Mouse (Mus musculus) hindbrain, embryonic 12.5 days (tissue): ENCODE results near the gene Msi2. TPM values are rescaled to one million over a fixed set of nuclear protein-coding genes. Genes with fewer than 3 reads are reported as not detected.

ENCODE experiments used
- ATAC-seq: fragments of 200-750 bp; cut with Nextera tagmentation; 2 replicates; pipeline ENCODE4 v1.8.0; 2017; ENCODE audit warnings: moderate TSS enrichment; ENCODE audit not compliant: low FRiP score
- H3K27ac ChIP-seq: fragments of 300-500 bp; sonication (generic); 2 replicates; pipeline ENCODE4 v1.5.1; 2016; ENCODE audit warnings: mild to moderate bottlenecking
- H3K27me3 ChIP-seq: fragments of 300-500 bp; sonication (generic); 2 replicates; pipeline ENCODE4 v1.6.1; 2016; ENCODE audit warnings: mild to moderate bottlenecking
- H3K36me3 ChIP-seq: fragments of 300-500 bp; sonication (generic); 2 replicates; pipeline ENCODE4 v1.6.1; 2016; ENCODE audit warnings: mild to moderate bottlenecking
- H3K4me1 ChIP-seq: fragments of 300-500 bp; sonication (generic); 2 replicates; pipeline ENCODE4 v1.6.1; 2016
- H3K4me2 ChIP-seq: fragments of 300-500 bp; sonication (generic); replicated peaks from 2 replicates; pipeline ENCODE4 v1.6.1; 2016; ENCODE audit warnings: mild to moderate bottlenecking
- H3K4me3 ChIP-seq: fragments of 300-500 bp; sonication (generic); 2 replicates; pipeline ENCODE4 v1.5.1; 2016; ENCODE audit warnings: mild to moderate bottlenecking
- H3K9ac ChIP-seq: fragments of 300-500 bp; sonication (generic); 2 replicates; pipeline ENCODE4 v1.6.1; 2016; ENCODE audit warnings: mild to moderate bottlenecking, moderate library complexity
- H3K9me3 ChIP-seq: fragments of 300-500 bp; sonication (generic); replicated peaks from 2 replicates; pipeline ENCODE4 v1.6.1; 2016; ENCODE audit warnings: mild to moderate bottlenecking
- WGBS: fragments of 180-500 bp; shearing (Covaris S2); methylation state at CpG from one replicate; pipeline ENCODE4 v1.1.7; 2016; 5-methylcytosine and 5-hydroxymethylcytosine counted together
- polyA plus RNA-seq: library from polyadenylated mRNA; unstranded; fragments of >200 nt; fragmentation: Nextera tagmentation; extraction: Ambion mirVana; gene quantifications from 2 replicates; pipeline ENCODE4 v1.2.1, GENCODE M21; 2016

Gene Msi2
- polyA plus RNA-seq: 34.8 and 35.9 TPM in 2 replicates

GRCm38 (mm10) chr11:88718050-88718765, at the start of gene Msi2:
Gene Msi2, minus strand, starts transcription at chr11:88718513.
- WGBS: 1% methylated on average over 22 of the region's 84 CpGs
- Histone ChIP-seq H3K27ac (peak within 1 kb of the TSS; percentile 93), H3K4me3 (peak within 1 kb of the TSS; percentile 94), H3K4me2 (peak within 1 kb of the TSS; percentile 76), H3K9me3 (no peaks in the 10 kb centered on the region), H3K27me3 (no peaks in the 10 kb centered on the region), H3K36me3 (no peaks in the 10 kb centered on the region), H3K9ac (peak within 1 kb of the TSS; percentile 99), H3K4me1 (peaks cover 53% of the 10 kb centered on the region)
- peak; percentile 80 for ATAC-seq

GRCm38 (mm10) chr11:88765635-88766034, 47.3 kb upstream of the Msi2 start:
- 0 out of 2 replicates have a peak overlapping the region, but pooled peaks have one; percentile 36 for H3K27ac ChIP-seq
- no peaks in the 10 kb centered on the region for H3K27me3 ChIP-seq
- H3K4me1 ChIP-seq: peaks cover 6% of the 10 kb centered on the region; the same call in 1 of the 2 replicates
- no peak overlapping the region for H3K4me3 ChIP-seq
- no peak overlapping the region for H3K4me2 ChIP-seq
- H3K9ac ChIP-seq: no peak overlapping the region
- 65% methylated on average over 7 of the region's 7 CpGs for WGBS
- no peaks in the 10 kb centered on the region for H3K36me3 ChIP-seq
- no peak for ATAC-seq
- no peaks in the 10 kb centered on the region for H3K9me3 ChIP-seq

DNA sequence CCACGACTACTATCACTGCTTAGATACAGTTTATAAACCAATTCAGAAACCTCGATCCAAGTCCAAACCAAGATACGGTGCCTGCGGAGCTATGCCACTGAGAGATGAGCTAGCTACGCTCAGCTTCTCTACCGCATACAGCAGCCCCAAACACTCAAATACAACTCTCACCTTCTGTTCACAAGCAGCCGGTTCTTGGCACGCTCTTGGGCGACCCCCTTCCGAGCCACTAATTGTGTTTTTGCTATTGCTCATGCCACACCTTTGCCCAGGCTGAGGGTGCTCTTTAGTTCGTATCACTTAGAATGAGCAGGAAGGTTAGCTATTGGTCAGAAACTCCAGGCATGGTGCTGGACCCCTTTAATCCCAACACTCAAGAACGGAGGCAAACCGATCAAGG, 45.1 kb upstream of the Msi2 start:
- H3K4me3 ChIP-seq: no peak overlapping the region
- H3K9me3 ChIP-seq: no peaks in the 10 kb centered on the region
- no peak overlapping the region for H3K9ac ChIP-seq
- H3K36me3 ChIP-seq: no peaks in the 10 kb centered on the region
- H3K4me1 ChIP-seq: peaks cover 2% of the 10 kb centered on the region; the same call in 1 of the 2 replicates
- 90% methylated on average over 13 of the region's 13 CpGs for WGBS
- no peak for ATAC-seq
- no peaks in the 10 kb centered on the region for H3K27me3 ChIP-seq
- no peak overlapping the region for H3K27ac ChIP-seq
- no peak overlapping the region for H3K4me2 ChIP-seq

- WGBS: 90% methylated on average over 8 of the region's 8 CpGs
- Histone ChIP-seq H3K27me3 (no peaks in the 10 kb centered on the region), H3K4me3 (no peak overlapping the region), H3K4me1 (no peaks in the 10 kb centered on the region), H3K9ac (no peak overlapping the region), H3K36me3 (no peaks in the 10 kb centered on the region), H3K27ac (no peak overlapping the region), H3K4me2 (no peak overlapping the region), H3K9me3 (no peaks in the 10 kb centered on the region)
- ATAC-seq: no peak
Measured at GRCm38 (mm10) chr11:88759501-88759900, 41.2 kb upstream of the Msi2 start.

DNA sequence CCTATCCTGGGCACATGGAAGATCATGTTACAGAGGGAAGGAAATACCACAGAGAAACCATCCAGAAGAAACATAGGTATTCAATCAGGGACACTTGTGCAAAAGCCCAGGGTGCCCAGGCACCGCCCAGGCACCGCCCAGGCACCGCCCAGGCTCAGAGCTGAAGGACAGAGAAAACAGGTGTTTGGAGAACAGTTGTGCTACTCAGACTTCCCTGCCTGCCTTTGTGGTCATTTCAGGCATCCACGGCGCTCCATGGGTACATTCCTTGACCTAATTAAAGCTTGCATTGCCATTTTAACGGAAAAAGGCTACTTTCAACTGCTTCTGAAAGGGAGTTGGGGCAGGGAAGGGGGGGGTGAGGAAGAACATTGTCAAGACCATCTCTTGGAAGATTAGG, 40.1 kb upstream of the Msi2 start:
- 48% methylated on average over 6 of the region's 6 CpGs for WGBS
- ATAC-seq: no peak
- Histone ChIP-seq H3K27me3 (no peaks in the 10 kb centered on the region), H3K4me1 (no peaks in the 10 kb centered on the region), H3K4me3 (no peak overlapping the region), H3K36me3 (no peaks in the 10 kb centered on the region), H3K4me2 (no peak overlapping the region), H3K27ac (no peak overlapping the region), H3K9me3 (no peaks in the 10 kb centered on the region), H3K9ac (no peak overlapping the region)

GRCm38 (mm10) chr11:88745306-88745705, 27.0 kb upstream of the Msi2 start:
- no peak overlapping the region for H3K27ac ChIP-seq
- ATAC-seq: no peak
- H3K9me3 ChIP-seq: no peaks in the 10 kb centered on the region
- H3K4me2 ChIP-seq: no peak overlapping the region
- no peaks in the 10 kb centered on the region for H3K36me3 ChIP-seq
- H3K27me3 ChIP-seq: no peaks in the 10 kb centered on the region
- no peaks in the 10 kb centered on the region for H3K4me1 ChIP-seq
- H3K4me3 ChIP-seq: no peak overlapping the region
- H3K9ac ChIP-seq: no peak overlapping the region
- WGBS: 85% methylated on average over 12 of the region's 12 CpGs

DNA sequence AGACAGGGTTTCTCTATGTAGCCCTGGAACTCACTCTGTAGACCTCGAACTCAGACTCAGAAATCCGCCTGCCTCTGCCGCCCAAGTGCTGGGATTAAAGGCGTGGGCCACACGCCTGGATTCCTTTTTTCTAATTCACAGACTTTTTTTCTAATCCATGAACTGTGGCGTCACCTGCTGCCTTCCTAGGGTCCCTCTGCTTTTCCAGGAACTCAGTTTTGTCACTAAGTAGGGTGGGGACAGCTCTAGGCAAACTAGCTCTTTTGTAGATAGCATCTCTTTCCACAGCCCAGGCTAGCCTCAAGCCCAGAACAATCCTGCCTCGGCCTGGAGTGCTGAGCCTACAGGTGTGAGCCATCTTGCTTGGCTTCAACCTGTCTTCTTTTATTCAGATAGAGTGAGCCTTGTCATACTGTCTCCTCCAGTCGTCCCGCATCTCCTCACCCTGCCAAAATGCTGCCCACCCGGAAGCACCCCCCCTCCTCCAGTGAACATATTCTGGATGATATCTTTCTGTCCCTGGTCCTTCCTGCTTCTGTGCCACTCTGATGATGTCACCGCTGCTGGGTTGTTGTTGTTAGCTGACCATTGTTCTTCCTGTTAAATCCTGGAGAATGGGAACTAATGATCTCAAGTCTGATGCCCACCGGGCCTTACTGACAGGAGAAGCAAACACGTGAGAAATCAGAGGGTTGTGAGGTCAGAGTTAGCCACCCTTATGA, 21.4 kb upstream of the Msi2 start:
- no peaks in the 10 kb centered on the region for H3K27me3 ChIP-seq
- no peak overlapping the region for H3K4me2 ChIP-seq
- no peak overlapping the region for H3K4me3 ChIP-seq
- no peaks in the 10 kb centered on the region for H3K36me3 ChIP-seq
- WGBS: 87% methylated on average over 13 of the region's 13 CpGs
- no peaks in the 10 kb centered on the region for H3K4me1 ChIP-seq
- no peaks in the 10 kb centered on the region for H3K9me3 ChIP-seq
- no peak overlapping the region for H3K27ac ChIP-seq
- no peak for ATAC-seq
- no peak overlapping the region for H3K9ac ChIP-seq

GRCm38 (mm10) chr11:88729363-88729762, 11.1 kb upstream of the Msi2 start:
- no peak overlapping the region for H3K9ac ChIP-seq
- H3K36me3 ChIP-seq: no peaks in the 10 kb centered on the region
- no peak overlapping the region for H3K4me2 ChIP-seq
- WGBS: 45% methylated on average over 5 of the region's 5 CpGs
- H3K4me3 ChIP-seq: no peak overlapping the region
- peak overlapping the region; percentile 52 for H3K27ac ChIP-seq
- H3K9me3 ChIP-seq: no peaks in the 10 kb centered on the region
- ATAC-seq: 0 out of 2 replicates have a peak, but pooled peaks have one; percentile 46
- peaks cover 25% of the 10 kb centered on the region for H3K4me1 ChIP-seq
- no peaks in the 10 kb centered on the region for H3K27me3 ChIP-seq

- Histone ChIP-seq H3K4me2 (no peak overlapping the region), H3K9me3 (no peaks in the 10 kb centered on the region), H3K4me3 (no peak overlapping the region), H3K4me1 (peaks cover 25% of the 10 kb centered on the region), H3K36me3 (no peaks in the 10 kb centered on the region), H3K27me3 (no peaks in the 10 kb centered on the region), H3K27ac (no peak overlapping the region), H3K9ac (no peak overlapping the region)
- ATAC-seq: no peak
- WGBS: 2% methylated on average over 6 of the region's 6 CpGs
Measured at GRCm38 (mm10) chr11:88728508-88728890, 10.2 kb upstream of the Msi2 start.

GRCm38 (mm10) chr11:88727768-88728507, 9.6 kb upstream of the Msi2 start:
- no peak overlapping the region for H3K9ac ChIP-seq
- H3K36me3 ChIP-seq: no peaks in the 10 kb centered on the region
- peaks cover 25% of the 10 kb centered on the region for H3K4me1 ChIP-seq
- ATAC-seq: 0 out of 2 replicates have a peak, but pooled peaks have one; percentile 52
- WGBS: 55% methylated on average over 20 of the region's 20 CpGs
- peak overlapping the region; percentile 35; the same call in 1 of the 2 replicates for H3K27ac ChIP-seq
- no peaks in the 10 kb centered on the region for H3K27me3 ChIP-seq
- no peak overlapping the region for H3K4me2 ChIP-seq
- no peak overlapping the region for H3K4me3 ChIP-seq
- H3K9me3 ChIP-seq: no peaks in the 10 kb centered on the region

DNA sequence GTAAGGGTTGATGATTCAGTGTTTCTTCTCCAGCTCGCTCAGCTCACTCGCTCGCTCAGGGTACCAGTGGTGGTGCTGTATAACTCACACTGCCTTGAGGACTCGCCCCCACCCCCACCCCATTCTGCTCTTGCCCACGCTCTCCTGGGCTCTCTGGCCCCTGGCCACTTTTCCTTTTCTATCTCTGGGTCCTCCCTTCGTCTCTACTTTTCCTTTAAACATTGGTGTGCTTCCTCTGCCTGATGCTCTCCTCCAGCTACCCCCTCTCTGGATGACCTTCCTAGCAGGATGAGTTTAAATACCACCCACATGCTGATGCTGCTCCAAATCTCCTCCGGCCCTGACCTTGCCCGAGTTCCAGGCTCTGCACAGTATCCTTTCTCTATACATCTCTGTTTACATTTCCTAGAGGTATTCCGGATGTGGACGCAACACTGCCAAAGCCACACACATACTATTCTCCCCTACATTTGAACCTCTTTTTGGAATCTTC, 2.9 kb upstream of the Msi2 start:
- ATAC-seq: no peak
- Histone ChIP-seq H3K36me3 (no peaks in the 10 kb centered on the region), H3K4me1 (peaks cover 26% of the 10 kb centered on the region), H3K27me3 (no peaks in the 10 kb centered on the region), H3K4me2 (no peak overlapping the region), H3K4me3 (no peak overlapping the region), H3K9ac (no peak overlapping the region), H3K9me3 (no peaks in the 10 kb centered on the region), H3K27ac (no peak overlapping the region)
- 57% methylated on average over 10 of the region's 10 CpGs for WGBS
